Mouse (Mus musculus): ENCODE measurements around the gene Morc2a. TPM values are rescaled to one million over a fixed set of nuclear protein-coding genes. Genes with fewer than 3 reads are reported as not detected.

Morc2a gene
- polyA plus RNA-seq, 1 experiment from 2014 or later: 32.1 TPM

Other genes with a start within 250 kb of the Morc2a start
- gene Limk2, start 240.0 kb upstream of the Morc2a start, polyA plus RNA-seq (2015; fragmentation: Nextera tagmentation; extraction: Ambion mirVana): 148 and 158 TPM in 2 replicates
- gene Rnf185, start 196.8 kb upstream of the Morc2a start, polyA plus RNA-seq (2015; fragmentation: Nextera tagmentation; extraction: Ambion mirVana): 41.1 and 41.7 TPM in 2 replicates
- 1.6 and 2.0 TPM in 2 replicates for gene Pla2g3, start 160.9 kb upstream of the Morc2a start, polyA plus RNA-seq (2015; fragmentation: Nextera tagmentation; extraction: Ambion mirVana)
- gene Inpp5j, start 144.4 kb upstream of the Morc2a start, polyA plus RNA-seq (2015; fragmentation: Nextera tagmentation; extraction: Ambion mirVana): 9.3 and 9.8 TPM in 2 replicates
- gene Selenom, start 134.5 kb upstream of the Morc2a start, polyA plus RNA-seq (2015; fragmentation: Nextera tagmentation; extraction: Ambion mirVana): 136 and 139 TPM in 2 replicates
- 18.5 and 19.5 TPM in 2 replicates for gene Smtn, start 108.6 kb upstream of the Morc2a start, polyA plus RNA-seq (2015; fragmentation: Nextera tagmentation; extraction: Ambion mirVana)
- 28.7 and 33.1 TPM in 2 replicates for gene Osbp2, start 214.7 kb downstream of the Morc2a start, polyA plus RNA-seq (2015; fragmentation: Nextera tagmentation; extraction: Ambion mirVana)
- gene 4921536K21Rik, start 245.9 kb downstream of the Morc2a start, polyA plus RNA-seq (2015; fragmentation: Nextera tagmentation; extraction: Ambion mirVana): 0.43 and 0.53 TPM in 2 replicates
- gene Dusp18, start 246.0 kb downstream of the Morc2a start, polyA plus RNA-seq (2015; fragmentation: Nextera tagmentation; extraction: Ambion mirVana): 28.4 and 33.1 TPM in 2 replicates

Measured in hindbrain, embryonic 15.5 days (tissue).